Mouse (Mus musculus): ENCODE measurements around the gene Srsf7. TPM values are rescaled to one million over a fixed set of nuclear protein-coding genes. Genes with fewer than 3 reads are reported as not detected.

Gene Srsf7
- polyA plus RNA-seq (2014; fragmentation: Nextera tagmentation; extraction: Ambion mirVana) = 939 and 946 TPM in 2 replicates

DNA sequence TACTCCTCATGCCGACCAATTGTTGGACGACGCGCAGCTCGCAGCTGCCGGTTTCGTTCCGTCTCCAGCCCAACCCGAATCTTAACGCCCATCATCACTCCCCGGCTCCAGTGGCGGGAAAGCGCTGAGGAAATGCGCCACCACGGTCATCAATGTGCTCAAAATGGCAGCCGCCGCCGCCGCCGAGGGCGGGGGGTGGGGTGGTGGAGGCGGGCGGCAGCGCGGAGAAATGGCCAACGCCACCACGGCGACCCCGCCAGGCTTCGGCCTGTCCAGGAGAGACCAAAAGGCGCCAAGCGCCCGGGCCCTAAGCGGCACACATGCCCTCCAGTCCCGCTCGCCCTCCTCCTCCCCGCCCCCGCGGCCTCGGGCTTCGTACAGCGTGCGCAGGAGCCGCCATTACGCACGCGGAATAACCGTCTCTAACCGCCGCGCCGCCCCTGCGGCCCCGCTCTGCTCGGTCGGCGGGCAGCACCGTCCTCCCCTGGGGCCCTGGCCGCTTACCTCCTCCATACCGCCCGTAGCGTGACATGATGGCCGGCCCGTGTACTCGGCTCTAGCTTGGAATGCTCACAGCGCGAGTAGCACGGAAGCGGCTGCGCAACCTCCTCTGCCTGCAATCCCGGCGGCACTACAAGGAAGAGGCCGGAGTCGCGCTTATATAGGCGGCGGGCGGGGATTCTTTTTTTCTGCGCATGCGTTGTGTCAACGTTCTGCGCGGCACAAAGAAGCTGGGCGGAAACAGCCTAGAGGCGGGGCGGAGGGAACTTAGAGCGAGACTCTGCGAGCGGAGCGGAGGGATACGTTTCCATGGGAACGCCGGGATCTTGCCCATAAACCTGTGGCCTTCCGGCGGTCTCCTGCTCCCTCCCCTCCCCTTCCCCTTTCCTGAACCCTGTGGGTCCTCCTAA, at the start of gene Srsf7, which contains the start of gene Ttc39d:
Srsf7 (minus strand) TSS at position 637 of the 911 bp plus-strand sequence.
Ttc39d (plus strand) TSS at position 790 of the 911 bp plus-strand sequence.
- H3K9me3 ChIP-seq (ENCODE audit: control insufficient read depth, low read length) = no peaks in the 10 kb centered on the region
- H3K4me2 ChIP-seq (ENCODE audit: low read depth, severe bottlenecking) = peak within 1 kb of the TSS; percentile 64
- DNase-seq (ENCODE audit: low spot score) (peak; percentile 100), ATAC-seq (ENCODE audit: insufficient number of reproducible peaks, low FRiP score, low TSS enrichment, low read depth) (peak; percentile 94)
- WGBS = under 1% methylated on average over 94 of the region's 95 CpGs
- H3K4me3 ChIP-seq (ENCODE audit: low read depth, low read length) = peak within 1 kb of the TSS; percentile 87
- 0 out of 2 replicates have a peak, but pooled peaks cover 3% of the 10 kb centered on the region for H3K4me1 ChIP-seq (ENCODE audit: control insufficient read depth, insufficient read depth, low read length)
- peak within 1 kb of the TSS; percentile 96 for H3K27ac ChIP-seq (replicated peaks; ENCODE audit: low read depth, low read length)
- H3K27me3 ChIP-seq (ENCODE audit: control insufficient read depth, insufficient read depth, low read length) = no peaks in the 10 kb centered on the region
- H3K9ac ChIP-seq (ENCODE audit: low read length) = peak within 1 kb of the TSS; percentile 98
- peaks cover 13% of the 10 kb centered on the region for H3K36me3 ChIP-seq (ENCODE audit: control insufficient read depth, insufficient read depth, low read length)

DNA sequence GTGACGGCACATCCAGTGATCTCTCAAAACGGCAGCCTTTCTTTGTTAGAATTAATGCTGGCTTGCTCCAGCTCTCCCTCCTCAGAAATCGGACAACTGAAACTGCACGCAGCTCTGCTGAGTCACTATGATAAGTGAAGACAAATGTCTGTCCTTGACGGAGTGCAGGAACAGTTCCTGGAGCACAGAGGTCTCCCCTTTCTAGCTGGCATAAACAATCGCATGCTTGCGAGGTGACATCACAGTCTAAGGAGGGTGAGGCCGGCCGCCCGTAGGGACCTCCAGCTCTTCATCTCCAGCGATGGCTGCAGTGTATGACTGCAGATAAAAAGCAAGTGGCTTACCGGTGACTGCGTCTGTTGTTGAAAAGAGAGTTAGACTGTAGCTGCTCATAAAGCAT, 48.1 kb upstream of the Srsf7 start:
- WGBS = 43% methylated on average over 13 of the region's 13 CpGs
- ATAC-seq (ENCODE audit: insufficient number of reproducible peaks, low FRiP score, low TSS enrichment, low read depth) (no peak), DNase-seq (ENCODE audit: low spot score) (no peak)
- no peak overlapping the region for H3K9ac ChIP-seq (ENCODE audit: low read length)
- H3K27me3 ChIP-seq (ENCODE audit: control insufficient read depth, insufficient read depth, low read length) = no peaks in the 10 kb centered on the region
- H3K9me3 ChIP-seq (ENCODE audit: control insufficient read depth, low read length) = no peaks in the 10 kb centered on the region
- H3K27ac ChIP-seq (replicated peaks; ENCODE audit: low read depth, low read length) = no peak overlapping the region
- H3K4me1 ChIP-seq (ENCODE audit: control insufficient read depth, insufficient read depth, low read length) = no peaks in the 10 kb centered on the region
- H3K36me3 ChIP-seq (ENCODE audit: control insufficient read depth, insufficient read depth, low read length) = peaks cover 36% of the 10 kb centered on the region
- no peak overlapping the region for H3K4me3 ChIP-seq (ENCODE audit: low read depth, low read length)
- no peak overlapping the region for H3K4me2 ChIP-seq (ENCODE audit: low read depth, severe bottlenecking)

DNA sequence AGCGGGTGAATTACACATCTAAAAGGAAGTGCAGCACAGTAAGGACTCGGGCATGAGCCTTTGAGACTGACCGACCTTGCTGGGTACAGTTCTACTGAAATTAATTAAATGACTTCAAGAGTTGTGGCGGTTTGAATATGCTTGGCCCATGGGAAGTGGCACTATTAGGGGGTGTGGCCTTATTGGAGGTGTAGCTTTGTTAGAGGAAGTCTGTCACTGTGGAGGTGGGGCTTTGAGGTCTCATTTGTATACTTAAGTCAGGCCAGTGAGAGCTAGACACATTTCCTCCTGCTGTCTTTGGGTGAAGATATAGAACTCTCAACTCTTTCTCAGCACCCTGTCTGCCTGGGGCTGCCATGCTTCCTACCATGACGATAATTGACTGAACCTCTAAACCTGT, 47.3 kb upstream of the Srsf7 start:
- no peaks in the 10 kb centered on the region for H3K9me3 ChIP-seq (ENCODE audit: control insufficient read depth, low read length)
- H3K4me3 ChIP-seq (ENCODE audit: low read depth, low read length) = no peak overlapping the region
- H3K4me2 ChIP-seq (ENCODE audit: low read depth, severe bottlenecking) = no peak overlapping the region
- 97% methylated on average over 5 of the region's 5 CpGs for WGBS
- peaks cover 38% of the 10 kb centered on the region for H3K36me3 ChIP-seq (ENCODE audit: control insufficient read depth, insufficient read depth, low read length)
- no peaks in the 10 kb centered on the region for H3K4me1 ChIP-seq (ENCODE audit: control insufficient read depth, insufficient read depth, low read length)
- DNase-seq (ENCODE audit: low spot score) (no peak), ATAC-seq (ENCODE audit: insufficient number of reproducible peaks, low FRiP score, low TSS enrichment, low read depth) (no peak)
- H3K9ac ChIP-seq (ENCODE audit: low read length) = no peak overlapping the region
- no peak overlapping the region for H3K27ac ChIP-seq (replicated peaks; ENCODE audit: low read depth, low read length)
- no peaks in the 10 kb centered on the region for H3K27me3 ChIP-seq (ENCODE audit: control insufficient read depth, insufficient read depth, low read length)

DNA sequence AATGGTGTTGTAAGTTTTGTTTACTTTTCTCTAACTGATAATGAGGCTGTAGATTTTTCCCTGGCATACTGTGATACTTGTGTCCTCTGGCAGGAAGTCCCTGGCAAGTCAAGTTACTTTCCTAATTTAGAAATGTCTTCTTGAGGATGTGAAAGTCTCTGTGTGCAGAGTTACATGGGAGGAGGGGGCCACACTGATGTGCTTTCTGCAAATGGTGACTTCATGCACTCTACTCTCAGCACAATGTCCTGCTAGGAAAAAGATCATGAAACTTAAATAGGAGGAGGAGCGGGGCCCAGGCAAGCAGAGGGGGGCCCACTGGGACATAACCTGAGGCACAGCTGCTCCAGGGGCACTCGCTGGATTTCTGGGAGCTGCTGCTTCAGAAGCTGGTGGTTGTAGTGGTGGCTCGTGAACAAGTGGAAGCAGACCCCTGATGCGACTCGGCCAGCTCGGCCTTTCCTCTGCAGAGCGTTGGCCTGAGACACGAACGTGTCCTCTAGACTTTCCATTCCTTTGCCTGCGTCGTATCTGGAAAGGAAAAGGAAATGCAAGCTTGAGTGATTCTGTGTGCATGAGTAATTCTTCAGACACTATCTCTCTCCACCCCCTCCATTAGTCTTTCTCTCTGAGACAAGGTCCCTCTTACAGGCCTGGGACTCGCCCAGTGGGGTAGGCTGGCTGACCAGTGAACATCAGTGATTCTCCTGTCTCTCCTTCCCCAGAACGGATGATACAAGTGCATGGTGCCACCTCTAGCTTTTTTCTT, 45.8 kb upstream of the Srsf7 start:
- ATAC-seq (ENCODE audit: insufficient number of reproducible peaks, low FRiP score, low TSS enrichment, low read depth) = no peak

DNA sequence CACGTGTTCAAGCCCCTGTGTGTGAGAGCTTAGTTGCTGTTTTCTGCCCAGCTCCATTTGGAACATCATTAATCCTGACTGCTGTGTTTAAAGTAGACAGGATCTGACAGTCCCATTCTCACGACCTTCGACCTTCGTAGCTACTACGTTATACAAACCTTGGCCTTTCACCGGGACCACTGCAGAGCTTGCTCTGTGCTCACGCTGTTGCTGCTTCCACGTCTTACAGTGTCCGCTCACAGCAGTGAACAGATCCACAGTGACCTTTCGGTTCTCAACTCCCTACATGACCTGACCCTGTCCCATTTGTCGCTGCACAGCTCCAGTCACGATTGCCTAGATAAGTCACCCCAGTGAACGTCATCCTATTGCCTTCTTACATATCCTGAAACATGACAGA, 36.0 kb upstream of the Srsf7 start:
- Histone ChIP-seq H3K27me3 (ENCODE audit: control insufficient read depth, insufficient read depth, low read length) (no peaks in the 10 kb centered on the region), H3K9ac (ENCODE audit: low read length) (no peak overlapping the region), H3K4me2 (ENCODE audit: low read depth, severe bottlenecking) (no peak overlapping the region), H3K9me3 (ENCODE audit: control insufficient read depth, low read length) (no peaks in the 10 kb centered on the region), H3K36me3 (ENCODE audit: control insufficient read depth, insufficient read depth, low read length) (peaks cover 26% of the 10 kb centered on the region), H3K4me3 (ENCODE audit: low read depth, low read length) (no peak overlapping the region), H3K27ac (replicated peaks; ENCODE audit: low read depth, low read length) (no peak overlapping the region), H3K4me1 (ENCODE audit: control insufficient read depth, insufficient read depth, low read length) (no peaks in the 10 kb centered on the region)
- ATAC-seq (ENCODE audit: insufficient number of reproducible peaks, low FRiP score, low TSS enrichment, low read depth) (no peak), DNase-seq (ENCODE audit: low spot score) (no peak)
- WGBS = 56% methylated on average over 13 of the region's 13 CpGs

More for the DNA sequence above, 45.8 kb upstream of the Srsf7 start:
- Histone ChIP-seq H3K4me3 (ENCODE audit: low read depth, low read length) (no peak overlapping the region), H3K4me2 (ENCODE audit: low read depth, severe bottlenecking) (no peak overlapping the region), H3K27ac (replicated peaks; ENCODE audit: low read depth, low read length) (no peak overlapping the region), H3K9ac (ENCODE audit: low read length) (no peak overlapping the region), H3K36me3 (ENCODE audit: control insufficient read depth, insufficient read depth, low read length) (peaks cover 39% of the 10 kb centered on the region), H3K9me3 (ENCODE audit: control insufficient read depth, low read length) (no peaks in the 10 kb centered on the region), H3K4me1 (ENCODE audit: control insufficient read depth, insufficient read depth, low read length) (no peaks in the 10 kb centered on the region), H3K27me3 (ENCODE audit: control insufficient read depth, insufficient read depth, low read length) (no peaks in the 10 kb centered on the region)
- no peak for DNase-seq (ENCODE audit: low spot score)
- 91% methylated on average over 13 of the region's 13 CpGs for WGBS

DNA sequence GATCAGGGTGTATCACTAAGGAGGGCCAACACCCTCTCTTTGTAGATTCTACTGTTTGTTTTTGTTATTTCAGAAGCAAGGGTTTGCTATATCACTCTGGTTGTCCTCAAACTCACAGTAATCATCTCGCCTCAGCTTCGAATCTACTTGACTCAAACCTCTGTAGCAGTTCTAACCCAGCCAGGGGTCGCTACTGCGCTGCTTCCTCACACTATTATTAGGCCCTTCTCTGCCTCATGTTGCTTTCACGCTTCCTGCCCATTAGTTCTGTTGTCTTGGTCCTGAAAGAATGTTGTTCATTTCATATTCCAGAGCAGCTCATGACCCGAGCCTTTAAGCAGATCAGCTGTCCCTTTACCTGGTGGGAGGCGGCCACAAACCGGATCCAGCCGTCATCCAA, 34.5 kb upstream of the Srsf7 start:
- no peaks in the 10 kb centered on the region for H3K9me3 ChIP-seq (ENCODE audit: control insufficient read depth, low read length)
- no peak overlapping the region for H3K27ac ChIP-seq (replicated peaks; ENCODE audit: low read depth, low read length)
- no peak overlapping the region for H3K9ac ChIP-seq (ENCODE audit: low read length)
- H3K4me2 ChIP-seq (ENCODE audit: low read depth, severe bottlenecking) = no peak overlapping the region
- no peak overlapping the region for H3K4me3 ChIP-seq (ENCODE audit: low read depth, low read length)
- H3K27me3 ChIP-seq (ENCODE audit: control insufficient read depth, insufficient read depth, low read length) = no peaks in the 10 kb centered on the region
- ATAC-seq (ENCODE audit: insufficient number of reproducible peaks, low FRiP score, low TSS enrichment, low read depth) (no peak), DNase-seq (ENCODE audit: low spot score) (no peak)
- 88% methylated on average over 9 of the region's 9 CpGs for WGBS
- no peaks in the 10 kb centered on the region for H3K4me1 ChIP-seq (ENCODE audit: control insufficient read depth, insufficient read depth, low read length)
- peaks cover 23% of the 10 kb centered on the region for H3K36me3 ChIP-seq (ENCODE audit: control insufficient read depth, insufficient read depth, low read length)

DNA sequence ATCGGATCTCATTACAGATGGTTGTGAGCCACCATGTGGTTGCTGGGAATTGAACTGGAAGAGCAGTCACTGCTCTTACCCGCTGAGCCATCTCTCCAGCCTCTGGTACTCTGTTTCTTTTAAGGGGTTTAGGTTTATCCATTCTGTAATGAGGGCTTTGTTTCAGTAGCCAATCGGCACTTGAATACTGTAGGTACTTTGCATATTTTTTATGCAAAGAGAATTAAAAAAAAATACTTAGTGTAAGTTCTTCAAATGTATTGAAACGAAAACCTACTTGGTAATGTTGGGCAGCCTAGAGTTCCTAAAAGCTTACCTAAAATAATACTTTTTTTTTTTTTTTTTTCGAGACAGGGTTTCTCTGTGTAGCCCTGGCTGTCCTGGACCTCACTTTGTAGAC, 30.4 kb upstream of the Srsf7 start:
- DNase-seq (ENCODE audit: low spot score) (no peak), ATAC-seq (ENCODE audit: insufficient number of reproducible peaks, low FRiP score, low TSS enrichment, low read depth) (no peak)
- Histone ChIP-seq H3K27ac (replicated peaks; ENCODE audit: low read depth, low read length) (no peak overlapping the region), H3K27me3 (ENCODE audit: control insufficient read depth, insufficient read depth, low read length) (no peaks in the 10 kb centered on the region), H3K4me3 (ENCODE audit: low read depth, low read length) (no peak overlapping the region), H3K4me2 (ENCODE audit: low read depth, severe bottlenecking) (no peak overlapping the region), H3K9ac (ENCODE audit: low read length) (no peak overlapping the region), H3K9me3 (ENCODE audit: control insufficient read depth, low read length) (no peaks in the 10 kb centered on the region), H3K4me1 (ENCODE audit: control insufficient read depth, insufficient read depth, low read length) (no peaks in the 10 kb centered on the region), H3K36me3 (ENCODE audit: control insufficient read depth, insufficient read depth, low read length) (peaks cover 10% of the 10 kb centered on the region)
- 94% methylated on average over 5 of the region's 5 CpGs for WGBS

DNA sequence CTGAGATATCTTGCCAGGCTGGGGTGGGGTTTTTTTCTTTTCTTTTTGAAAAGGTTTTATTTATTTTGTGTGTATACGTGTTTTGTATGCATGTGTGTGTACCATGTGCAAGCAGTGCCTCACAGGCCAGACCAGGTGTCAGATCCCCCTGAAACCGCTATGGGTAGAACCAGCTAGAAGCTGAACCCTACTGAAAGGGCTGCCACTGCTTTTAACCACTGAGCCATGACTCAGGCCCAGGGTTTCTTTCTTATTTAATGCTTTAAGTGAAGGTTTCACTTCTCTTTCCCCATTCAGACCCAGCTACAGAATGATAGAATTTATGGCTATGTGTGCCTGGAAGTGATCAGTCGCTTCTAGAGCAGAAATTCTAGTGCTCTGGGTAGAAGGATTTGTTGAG, 29.7 kb upstream of the Srsf7 start:
- no peak overlapping the region for H3K27ac ChIP-seq (replicated peaks; ENCODE audit: low read depth, low read length)
- no peak overlapping the region for H3K4me3 ChIP-seq (ENCODE audit: low read depth, low read length)
- DNase-seq (ENCODE audit: low spot score) (no peak), ATAC-seq (ENCODE audit: insufficient number of reproducible peaks, low FRiP score, low TSS enrichment, low read depth) (no peak)
- H3K36me3 ChIP-seq (ENCODE audit: control insufficient read depth, insufficient read depth, low read length) = peaks cover 10% of the 10 kb centered on the region
- no peak overlapping the region for H3K4me2 ChIP-seq (ENCODE audit: low read depth, severe bottlenecking)
- 92% methylated on average over 3 of the region's 3 CpGs for WGBS
- H3K9ac ChIP-seq (ENCODE audit: low read length) = no peak overlapping the region
- no peaks in the 10 kb centered on the region for H3K9me3 ChIP-seq (ENCODE audit: control insufficient read depth, low read length)
- H3K27me3 ChIP-seq (ENCODE audit: control insufficient read depth, insufficient read depth, low read length) = no peaks in the 10 kb centered on the region
- H3K4me1 ChIP-seq (ENCODE audit: control insufficient read depth, insufficient read depth, low read length) = no peaks in the 10 kb centered on the region

Data from limb, embryonic 11.5 days (tissue).